Comparison of ENCODE assay signal across 21 mouse cellular contexts in genomic region chr11:78703085-78703484, GRCm38 (mm10). TPM values are rescaled to one million over a fixed set of nuclear protein-coding genes. Genes with fewer than 3 reads are reported as not detected.
DNase-seq lines count a peak whose midpoint lies in the region; ATAC-seq and TF ChIP-seq lines count a peak whose summit lies in the region.
"Had no signal": no experiment of that assay in that cellular context is flagged by ENCODE, and none has a peak within 500 bp of the region (broad histone marks: within the 10 kb centered on the region; RNA-seq: fewer than 3 reads in every experiment).

No protein-coding gene starts in this region.

- H3K4me1 ChIP-seq in heart, embryonic 10.5 days = no peaks in the 10 kb centered on the region
- peaks cover 16% of the 10 kb centered on the region; the same call in 1 of the 2 replicates for H3K4me1 ChIP-seq in embryonic fibroblast, embryonic 13.5 days (ENCODE audit: control insufficient read depth, insufficient read depth, low read length)
- no peaks in the 10 kb centered on the region for H3K4me1 ChIP-seq in midbrain, embryonic 10.5 days
- H3K4me1 ChIP-seq: embryonic facial prominence, embryonic 15.5 days; forebrain, embryonic 15.5 days; hindbrain, embryonic 12.5 days had no signal

- peak; percentile 53 for DNase-seq in heart, adult 11 months
- DNase-seq in heart, embryonic 10.5 days (ENCODE audit: low spot score) = no peak
- no peak for DNase-seq in layer of hippocampus, adult 2 months (ENCODE audit: low spot score in 2 of 2)
- no peak for DNase-seq in layer of hippocampus, adult 8-10 months (ENCODE audit: low spot score in 2 of 2)
- DNase-seq in 3T3-L1 (ENCODE audit: low read depth, low spot score) = peak; percentile 41
- no peak for DNase-seq in midbrain, embryonic 10.5 days (ENCODE audit: low spot score)
- DNase-seq: adrenal gland, adult 2 months; adrenal gland, postnatal 25 days; cerebellum, adult 2 months; cerebellum, postnatal 10 days; embryo, embryonic 11 days; gastrocnemius, adult 2 months; gastrocnemius, postnatal 25 days; heart, postnatal 10 days; heart, postnatal 4 days had no signal

- no peaks in the 10 kb centered on the region for H3K27me3 ChIP-seq in heart, embryonic 10.5 days (ENCODE audit: insufficient read depth, poor library complexity, severe bottlenecking)
- H3K27me3 ChIP-seq in midbrain, embryonic 10.5 days (ENCODE audit: low read depth, poor library complexity, severe bottlenecking) = peaks cover 5% of the 10 kb centered on the region; the same call in 1 of the 2 replicates
- H3K27me3 ChIP-seq: embryonic facial prominence, embryonic 15.5 days; forebrain, embryonic 15.5 days had no signal

- H3K27ac ChIP-seq in heart, embryonic 10.5 days = no peak overlapping the region
- H3K27ac ChIP-seq in layer of hippocampus, adult 2 months = peak overlapping the region; percentile 29; the same call in 1 of the 2 replicates
- H3K27ac ChIP-seq in embryonic fibroblast, embryonic 13.5 days (ENCODE audit: insufficient read depth, low read length) = peak overlapping the region; percentile 29; the same call in 1 of the 2 replicates
- no peak overlapping the region for H3K27ac ChIP-seq in midbrain, embryonic 10.5 days (replicated peaks)
- H3K27ac ChIP-seq: embryonic facial prominence, embryonic 15.5 days; forebrain, embryonic 15.5 days; gastrocnemius, adult 2 months; hindbrain, embryonic 12.5 days had no signal

- no peak for ATAC-seq in cerebellum, adult (ENCODE audit: insufficient number of reproducible peaks, low FRiP score, low TSS enrichment)
- ATAC-seq: forebrain, embryonic 15.5 days; hindbrain, embryonic 16.5 days had no signal

- 62% methylated on average over 5 of the region's 5 CpGs for WGBS in heart, embryonic 10.5 days
- 87% methylated on average over 5 of the region's 5 CpGs for WGBS in midbrain, embryonic 10.5 days

- TF ChIP-seq POLR2A in embryonic fibroblast, embryonic 13.5 days (IDR thresholded peaks at IDR 0.05; ENCODE audit: low read depth, low read length) = no peak

- no peak overlapping the region for H3K4me3 ChIP-seq in heart, embryonic 10.5 days
- no peak overlapping the region for H3K4me3 ChIP-seq in layer of hippocampus, adult 2 months
- H3K4me3 ChIP-seq in embryonic fibroblast, embryonic 13.5 days (ENCODE audit: insufficient read depth, low read length) = no peak overlapping the region
- no peak overlapping the region for H3K4me3 ChIP-seq in midbrain, embryonic 10.5 days
- H3K4me3 ChIP-seq: embryonic facial prominence, embryonic 15.5 days; forebrain, embryonic 15.5 days; gastrocnemius, adult 2 months; hindbrain, embryonic 12.5 days had no signal

- no peaks in the 10 kb centered on the region for H3K9me3 ChIP-seq in heart, embryonic 10.5 days
- no peaks in the 10 kb centered on the region for H3K9me3 ChIP-seq in midbrain, embryonic 10.5 days (replicated peaks)
- H3K9me3 ChIP-seq: embryonic facial prominence, embryonic 15.5 days; forebrain, embryonic 15.5 days; hindbrain, embryonic 12.5 days had no signal

- no peak for TF ChIP-seq CTCF in layer of hippocampus, adult 2 months (conservative IDR thresholded peaks at IDR 0.05)
- no peak for TF ChIP-seq CTCF in embryonic fibroblast, embryonic 13.5 days (IDR thresholded peaks at IDR 0.05; ENCODE audit: borderline replicate concordance, insufficient read depth, low read length)

- no peaks in the 10 kb centered on the region for H3K36me3 ChIP-seq in heart, embryonic 10.5 days
- H3K36me3 ChIP-seq in midbrain, embryonic 10.5 days = no peaks in the 10 kb centered on the region
- H3K36me3 ChIP-seq: embryonic facial prominence, embryonic 15.5 days; forebrain, embryonic 15.5 days; hindbrain, embryonic 12.5 days had no signal

RNA-seq across cellular contexts. Expression of gene Nlk, which starts 5.9 kb away (rescaled TPM):
- polyA plus RNA-seq in heart, embryonic 10.5 days (2016; fragmentation: Nextera tagmentation; extraction: Ambion mirVana) = 10.6 and 13.4 TPM in 2 replicates
- 10 to 100 TPM; 39.3 to 43.0 TPM for total RNA-seq in layer of hippocampus, adult 2 months (2021)
- total RNA-seq in layer of hippocampus, adult 8-10 months (2022) = 10 to 100 TPM; 37.1 to 48.0 (median 44.3) TPM
- 13.5 and 13.8 TPM in 2 replicates for polyA plus RNA-seq in embryonic fibroblast, embryonic 13.5 days (2011; ENCODE audit: insufficient read length, low read depth, missing spikeins)
- 18.5 and 21.1 TPM in 2 replicates for polyA plus RNA-seq in midbrain, embryonic 10.5 days (2016; fragmentation: Nextera tagmentation; extraction: Ambion mirVana)

RNA-seq across cellular contexts. Expression of gene Ccnq, which starts 48.4 kb away (rescaled TPM):
- 33.1 and 35.4 TPM in 2 replicates for polyA plus RNA-seq in heart, embryonic 10.5 days (2016; fragmentation: Nextera tagmentation; extraction: Ambion mirVana)
- total RNA-seq in layer of hippocampus, adult 2 months (2021) = 10 to 100 TPM; 20.0 to 20.7 TPM
- 10 to 100 TPM; 19.7 to 21.4 (median 20.0) TPM for total RNA-seq in layer of hippocampus, adult 8-10 months (2022)
- 14.7 and 16.2 TPM in 2 replicates for polyA plus RNA-seq in embryonic fibroblast, embryonic 13.5 days (2011; ENCODE audit: insufficient read length, low read depth, missing spikeins)
- 39.5 and 40.5 TPM in 2 replicates for polyA plus RNA-seq in midbrain, embryonic 10.5 days (2016; fragmentation: Nextera tagmentation; extraction: Ambion mirVana)

Comparison
In these comparisons a context has a peak if more than half of its experiments do, and no peak if none do; other contexts are left out.
1. DNase-seq: peak in heart, adult 11 months (single experiment) and 3T3-L1 (single experiment); none in heart, embryonic 10.5 days (single experiment), layer of hippocampus, adult 2 months (0 of 2), layer of hippocampus, adult 8-10 months (0 of 2) and midbrain, embryonic 10.5 days (single experiment).
2. H3K27ac ChIP-seq: peak in layer of hippocampus, adult 2 months (single experiment) and embryonic fibroblast, embryonic 13.5 days (single experiment); none in heart, embryonic 10.5 days (single experiment) and midbrain, embryonic 10.5 days (single experiment).